Mouse (Mus musculus) small intestine, adult 2 months (tissue): Measurements from ENCODE around the gene Rnf150. TPM values are rescaled to one million over a fixed set of nuclear protein-coding genes. Genes with fewer than 3 reads are reported as not detected.
"Not testable (repeated sequence)": the region's sequence is repeated elsewhere in the genome, so short reads cannot be mapped to it uniquely, and the experiment has no call there.

ENCODE experiments used
- H3K27ac ChIP-seq: fragments of 200-500 bp; 2 replicates; pipeline ENCODE4 v1.5.1; 2012; ENCODE audit warnings: low read depth, low read length, control low read depth, inconsistent platforms; ENCODE audit not compliant: insufficient read depth
- H3K27me3 ChIP-seq: fragments of 200-500 bp; 2 replicates; pipeline ENCODE4 v1.6.1; 2012; ENCODE audit warnings: mild to moderate bottlenecking, moderate library complexity, low read length, inconsistent platforms; ENCODE audit not compliant: control insufficient read depth, insufficient read depth
- H3K36me3 ChIP-seq: fragments of 200-500 bp; 2 replicates; pipeline ENCODE4 v1.6.1; 2012; ENCODE audit warnings: mild to moderate bottlenecking, low read length, control low read depth, inconsistent platforms; ENCODE audit not compliant: control insufficient read depth, insufficient read depth
- H3K4me1 ChIP-seq: fragments of 200-500 bp; 2 replicates; pipeline ENCODE4 v1.6.1; 2012; ENCODE audit warnings: low read length, inconsistent platforms, mixed read lengths; ENCODE audit not compliant: control insufficient read depth, insufficient read depth, insufficient read length
- H3K4me3 ChIP-seq: fragments of 200-500 bp; 2 replicates; pipeline ENCODE4 v1.5.1; 2012; ENCODE audit warnings: low read depth, mild to moderate bottlenecking, control low read depth, inconsistent platforms, low read length, moderate library complexity
- CTCF ChIP-seq: fragments of 200-500 bp; IDR thresholded peaks from 2 replicates; pipeline ENCODE4 v1.5.1; 2012; ENCODE audit warnings: low read depth, mild to moderate bottlenecking, control low read depth, inconsistent platforms, low read length, moderate library complexity, mixed read lengths; ENCODE audit not compliant: insufficient replicate concordance, insufficient read length; ENCODE audit errors: extremely low read depth
- POLR2A ChIP-seq: fragments of 200-500 bp; IDR thresholded peaks from 2 replicates; pipeline ENCODE4 v1.6.1; 2012; ENCODE audit warnings: low read depth, mild to moderate bottlenecking, control low read depth, inconsistent platforms, low read length, moderate library complexity
- WGBS: fragments of 180-500 bp; shearing (Covaris S2); methylation state at CpG from one replicate; pipeline ENCODE4 v1.1.7; 2018; 5-methylcytosine and 5-hydroxymethylcytosine counted together
- polyA plus RNA-seq: library from polyadenylated mRNA; depleted of rRNA; stranded (reverse); fragments of >200 nt; gene quantifications from 2 replicates; pipeline ENCODE4 v1.2.3, GENCODE M21; 2012

Gene Rnf150
- polyA plus RNA-seq, 1 experiment = 0.32 TPM

- TF ChIP-seq CTCF (no peak), POLR2A (no peak)
- no peaks in the 10 kb centered on the region for H3K4me1 ChIP-seq
- no peak overlapping the region for H3K27ac ChIP-seq
- H3K4me3 ChIP-seq = no peak overlapping the region
- H3K36me3 ChIP-seq = no peaks in the 10 kb centered on the region
- 66% methylated on average over 2 of the region's 2 CpGs for WGBS
- no peaks in the 10 kb centered on the region for H3K27me3 ChIP-seq
These were observed 214.2 kb downstream of the Rnf150 start for GRCm38 (mm10) chr8:83077329-83077728.

GRCm38 (mm10) chr8:83078701-83079533 is 215.8 kb downstream of the Rnf150 start:
- 68% methylated on average over 12 of the region's 12 CpGs for WGBS
- H3K27me3 ChIP-seq = no peaks in the 10 kb centered on the region

GRCm38 (mm10) chr8:83079534-83079844 is 216.3 kb downstream of the Rnf150 start:
- Histone ChIP-seq H3K27me3 (no peaks in the 10 kb centered on the region), H3K27ac (no peak overlapping the region), H3K4me1 (no peaks in the 10 kb centered on the region), H3K36me3 (no peaks in the 10 kb centered on the region), H3K4me3 (no peak overlapping the region)
- TF ChIP-seq POLR2A = no peak
- no peak for TF ChIP-seq CTCF
- WGBS = 92% methylated on average over 5 of the region's 5 CpGs

More at GRCm38 (mm10) chr8:83078701-83079533, 215.8 kb downstream of the Rnf150 start:
- Histone ChIP-seq H3K36me3 (no peaks in the 10 kb centered on the region), H3K4me1 (no peaks in the 10 kb centered on the region), H3K27ac (no peak overlapping the region), H3K4me3 (no peak overlapping the region)
- TF ChIP-seq CTCF (no peak), POLR2A (no peak)

DNA sequence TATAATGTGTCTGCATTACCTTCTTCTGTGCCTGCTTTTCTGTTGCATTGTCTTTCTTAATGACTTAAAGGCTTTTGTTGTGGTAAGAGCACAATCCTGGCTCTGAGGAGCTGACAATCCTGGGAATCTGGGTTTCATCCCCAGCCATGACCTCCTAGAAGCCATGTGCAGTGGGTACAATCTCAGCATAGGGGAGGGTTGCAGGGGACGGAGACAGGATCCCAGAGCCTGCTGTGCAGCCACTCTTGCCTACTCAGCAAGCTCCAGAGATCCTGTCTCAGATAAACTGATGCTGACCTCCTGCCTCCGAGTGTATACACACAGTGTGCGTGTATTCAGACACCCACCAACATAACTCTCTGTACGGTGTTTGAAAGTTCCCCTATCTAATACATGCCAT is 218.1 kb downstream of the Rnf150 start:
- Histone ChIP-seq H3K4me1 (no peaks in the 10 kb centered on the region), H3K27me3 (no peaks in the 10 kb centered on the region), H3K36me3 (no peaks in the 10 kb centered on the region), H3K27ac (no peak overlapping the region), H3K4me3 (no peak overlapping the region)
- WGBS = 71% methylated on average over 4 of the region's 4 CpGs
- no peak for TF ChIP-seq POLR2A
- TF ChIP-seq CTCF = no peak

DNA sequence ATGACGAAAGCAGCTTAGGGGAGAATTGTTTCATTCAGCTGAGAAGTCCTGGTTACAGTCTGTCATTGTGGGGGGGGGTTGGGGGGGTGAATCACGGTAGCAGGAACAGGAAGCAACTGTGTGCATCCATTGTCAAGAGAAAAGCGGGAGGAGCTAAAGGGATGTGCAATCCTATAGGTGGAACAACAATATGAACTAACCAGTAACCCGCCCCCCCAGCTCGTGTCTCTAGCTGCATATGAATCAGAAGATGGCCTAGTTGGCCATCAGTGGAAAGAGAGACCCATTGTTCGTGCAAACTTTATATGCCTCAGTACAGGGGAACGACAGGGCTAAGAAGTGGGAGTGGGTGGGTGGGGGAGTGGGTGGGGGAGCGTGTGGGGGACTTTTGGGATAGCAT is 218.7 kb downstream of the Rnf150 start:
- H3K4me3 ChIP-seq, H3K36me3 ChIP-seq, H3K4me1 ChIP-seq, H3K27me3 ChIP-seq, H3K27ac ChIP-seq: not testable (repeated sequence)
- WGBS = 77% methylated on average over 8 of the region's 8 CpGs

GRCm38 (mm10) chr8:83082251-83082650 is 219.1 kb downstream of the Rnf150 start:
- H3K4me3 ChIP-seq = no peak overlapping the region
- H3K27me3 ChIP-seq = no peaks in the 10 kb centered on the region
- no peak overlapping the region for H3K27ac ChIP-seq
- no peaks in the 10 kb centered on the region for H3K36me3 ChIP-seq
- TF ChIP-seq CTCF (no peak), POLR2A (no peak)
- H3K4me1 ChIP-seq = peaks cover 5% of the 10 kb centered on the region; the same call in 1 of the 2 replicates
- 73% methylated on average over 7 of the region's 7 CpGs for WGBS

GRCm38 (mm10) chr8:83083452-83083851 is 220.3 kb downstream of the Rnf150 start:
- H3K36me3 ChIP-seq = no peaks in the 10 kb centered on the region
- 78% methylated on average over 6 of the region's 6 CpGs for WGBS
- no peak overlapping the region for H3K4me3 ChIP-seq
- TF ChIP-seq POLR2A (no peak), CTCF (no peak)
- H3K27me3 ChIP-seq = no peaks in the 10 kb centered on the region
- no peak overlapping the region for H3K27ac ChIP-seq
- H3K4me1 ChIP-seq = peaks cover 5% of the 10 kb centered on the region; the same call in 1 of the 2 replicates

DNA sequence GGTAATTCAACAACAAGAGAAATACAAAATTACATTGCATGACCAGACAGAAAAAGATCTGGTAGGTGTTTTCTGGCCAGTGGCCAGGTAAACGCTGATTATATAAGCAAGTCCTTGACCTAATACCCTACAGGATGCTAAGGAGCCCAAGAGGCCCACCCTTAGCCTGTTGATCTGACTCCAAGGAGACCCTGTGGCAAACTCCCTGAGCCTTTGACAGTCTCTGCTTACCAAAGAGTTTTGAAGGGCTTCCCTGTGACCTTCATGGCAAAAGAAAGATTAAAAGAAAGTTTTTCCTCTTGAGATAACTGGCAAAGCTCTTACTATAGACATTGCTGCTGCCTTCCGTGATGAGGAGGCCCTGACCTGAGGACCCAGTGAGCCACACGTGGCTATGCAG is 222.4 kb downstream of the Rnf150 start:
- Histone ChIP-seq H3K27me3 (no peaks in the 10 kb centered on the region), H3K27ac (no peak overlapping the region), H3K4me3 (no peak overlapping the region), H3K36me3 (no peaks in the 10 kb centered on the region), H3K4me1 (peaks cover 5% of the 10 kb centered on the region; the same call in 1 of the 2 replicates)
- TF ChIP-seq CTCF (no peak), POLR2A (no peak)
- WGBS = 57% methylated on average over 3 of the region's 3 CpGs
